Mouse (Mus musculus): ENCODE results near the gene Fubp1.
"Not testable (repeated sequence)": the region's sequence is repeated elsewhere in the genome, so short reads cannot be mapped to it uniquely, and the experiment has no call there.

GRCm38 (mm10) chr3:152197246-152197645, 13.0 kb upstream of the Fubp1 start:
- not testable (repeated sequence) for TF ChIP-seq ZNF384 (IDR thresholded peaks at IDR 0.05; ENCODE audit: low read depth, low read length); HCFC1 (IDR thresholded peaks at IDR 0.05; ENCODE audit: borderline replicate concordance, insufficient read depth, low read length); MAFK (IDR thresholded peaks at IDR 0.05; ENCODE audit: insufficient read depth, low read depth, low read length); ZC3H11A (IDR thresholded peaks at IDR 0.05; ENCODE audit: borderline replicate concordance, low read depth, low read length); CHD2 (IDR thresholded peaks at IDR 0.05; ENCODE audit: low read depth, low read length)
